Mouse (Mus musculus) adrenal gland (tissue): ENCODE data around the gene Ttc28.

Source experiments
- intact Hi-C: fragments of 180-260 bp; cut with DNase I; formaldehyde crosslinking; loops from one replicate; pipeline ENCODE4 v1.15.1; 2025

Gene Ttc28

GRCm38 (mm10) chr5:111197727-111198126, 318.1 kb downstream of the Ttc28 start:
- intact Hi-C loops: no loop called here

DNA sequence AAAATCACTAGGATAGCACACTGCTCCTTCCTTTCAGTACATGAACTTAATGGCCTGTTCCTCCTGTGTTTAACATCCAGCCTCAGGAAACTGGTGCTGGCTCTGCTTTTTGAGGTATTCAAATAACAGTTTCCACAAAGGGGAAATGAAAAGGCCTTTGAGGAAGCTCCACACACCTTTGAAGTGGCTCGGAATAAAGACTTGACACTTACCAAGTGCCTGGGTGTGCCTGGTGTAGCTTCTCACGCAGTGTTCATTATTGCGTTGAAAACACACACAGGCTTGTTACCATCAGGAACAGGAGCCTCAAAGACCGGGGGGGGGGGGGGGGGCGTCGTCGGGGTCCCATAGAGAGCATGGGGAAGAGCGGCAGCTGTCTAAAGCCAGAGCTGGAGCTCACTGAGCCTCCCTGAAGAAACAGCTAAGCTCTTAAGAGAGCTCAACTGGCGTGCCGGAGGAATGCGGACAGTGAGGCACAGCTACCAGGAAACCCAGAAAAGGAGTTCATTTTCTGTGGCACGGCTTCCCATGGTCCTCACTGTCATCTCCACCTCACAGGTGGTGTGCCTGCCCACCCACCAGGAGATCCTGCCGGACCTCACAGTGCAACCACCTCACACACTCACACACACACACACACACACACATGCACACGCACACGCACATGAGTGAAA, 320.7 kb downstream of the Ttc28 start:
- intact Hi-C loops: no loop called here

DNA sequence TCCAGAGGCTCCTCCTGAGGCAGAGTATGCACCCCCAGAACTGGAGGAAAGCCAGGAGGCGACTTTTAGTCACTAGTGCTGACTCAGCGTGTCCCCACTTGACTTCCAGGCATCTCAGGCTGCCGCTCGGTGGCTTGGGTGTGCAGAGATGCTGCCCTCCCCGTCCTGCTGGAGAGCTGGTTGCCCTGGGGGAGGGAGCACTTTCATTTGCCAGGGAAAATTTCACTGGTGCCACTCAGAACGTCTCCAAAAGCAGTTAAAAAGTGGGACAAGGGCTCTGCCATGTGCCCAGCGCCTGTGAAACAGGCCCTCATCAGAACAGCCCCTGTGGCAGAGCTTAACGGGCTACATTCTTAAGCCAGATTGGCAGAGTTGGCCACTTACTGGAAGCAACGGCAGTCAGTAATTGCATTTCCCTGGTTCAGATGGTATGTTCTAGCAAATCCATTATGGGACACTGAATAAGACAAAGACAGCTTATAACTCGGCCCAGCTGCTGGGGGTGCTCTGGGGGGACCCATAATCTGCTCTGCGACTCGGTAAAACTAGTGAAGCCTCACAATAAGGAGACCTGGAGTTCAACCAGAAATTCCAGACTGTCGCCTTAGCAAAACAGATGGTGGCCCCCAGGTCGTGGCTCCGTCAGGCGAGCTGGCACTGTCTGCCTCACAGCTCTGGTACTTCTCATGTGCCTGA, 321.5 kb downstream of the Ttc28 start:
- intact Hi-C loops: no loop called here

- intact Hi-C loops: no loop called here
Measured at GRCm38 (mm10) chr5:111204221-111204620, 324.6 kb downstream of the Ttc28 start.

- intact Hi-C loops: loop anchor here (5.0 kb wide), 1 partner anchor 52 kb away; no protein-coding TSS in a partner anchor
Measured at GRCm38 (mm10) chr5:111204976-111205586, 325.5 kb downstream of the Ttc28 start.

DNA sequence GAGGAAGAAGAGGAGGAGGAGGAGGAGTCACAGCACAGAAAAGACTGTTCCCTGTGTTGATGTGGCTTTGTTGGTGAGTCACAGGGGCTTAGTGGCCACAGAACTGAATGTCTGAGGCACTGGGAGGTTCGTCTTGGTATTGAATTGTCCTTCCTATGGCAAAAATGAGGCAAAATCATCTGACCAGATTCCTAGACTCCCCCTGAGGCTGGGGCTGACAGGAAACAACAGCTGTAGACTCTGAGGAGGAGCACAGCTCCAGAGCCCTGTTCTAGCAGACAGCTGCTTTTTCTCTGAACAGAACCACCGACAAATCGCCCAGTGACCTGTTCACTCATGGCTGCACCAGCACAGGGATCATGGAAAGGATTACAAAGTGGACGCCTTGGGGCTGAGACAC, 326.2 kb downstream of the Ttc28 start:
- intact Hi-C loops: loop anchor here (5.0 kb wide), 1 partner anchor 51 kb away; no protein-coding TSS in a partner anchor

GRCm38 (mm10) chr5:111207924-111208659, 328.5 kb downstream of the Ttc28 start:
- intact Hi-C loops: loop anchor here (5.0 kb wide), 1 partner anchor 49 kb away; no protein-coding TSS in a partner anchor

- intact Hi-C loops: loop anchor here (5.0 kb wide), 1 partner anchor 49 kb away; no protein-coding TSS in a partner anchor
Measured at GRCm38 (mm10) chr5:111208660-111208969, 329.0 kb downstream of the Ttc28 start.

DNA sequence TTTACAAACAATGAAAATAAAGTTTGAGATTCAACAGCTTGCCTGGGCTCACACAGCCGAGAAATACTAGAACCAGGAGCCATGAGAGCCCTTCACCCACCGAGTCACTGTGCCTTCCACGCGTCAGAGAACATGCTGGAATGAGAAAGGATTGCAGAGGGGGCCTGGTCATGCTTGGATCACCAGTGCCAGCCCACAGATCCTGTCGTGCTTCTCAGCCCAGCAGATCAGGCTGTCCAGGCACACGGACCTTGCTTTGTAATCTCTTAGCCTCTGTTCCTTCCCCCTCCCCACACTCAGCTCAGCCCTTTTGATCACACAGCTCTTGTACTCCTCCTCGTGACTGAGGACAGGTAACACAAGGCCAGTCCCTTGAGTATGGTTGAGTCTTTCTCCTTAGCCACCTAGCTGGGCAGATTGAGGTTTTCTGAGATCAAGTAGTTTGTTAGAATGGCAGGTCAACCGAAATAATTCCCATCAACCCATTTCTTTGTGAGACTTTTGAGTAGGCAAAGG, 334.4 kb downstream of the Ttc28 start:
- intact Hi-C loops: no loop called here

DNA sequence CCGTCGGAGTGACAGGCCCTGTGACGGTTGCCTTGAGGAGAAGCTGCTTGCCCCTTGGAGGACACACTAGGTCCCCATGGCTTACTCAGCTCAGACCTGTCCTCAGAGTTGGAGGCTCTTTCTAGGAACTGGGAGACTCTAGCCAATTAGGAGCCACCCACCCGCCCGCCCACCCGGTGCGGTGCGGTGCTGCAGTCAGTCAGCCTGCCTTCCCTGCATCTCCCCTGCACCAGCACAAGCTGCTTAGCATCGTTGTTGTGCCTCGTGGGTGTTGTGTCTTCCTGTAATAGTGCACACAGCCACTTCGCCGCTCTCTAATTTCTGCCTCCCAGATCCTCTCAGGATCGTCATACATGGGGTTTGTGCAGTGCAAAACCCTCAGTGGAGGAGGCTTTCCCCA, 335.3 kb downstream of the Ttc28 start:
- intact Hi-C loops: no loop called here

DNA sequence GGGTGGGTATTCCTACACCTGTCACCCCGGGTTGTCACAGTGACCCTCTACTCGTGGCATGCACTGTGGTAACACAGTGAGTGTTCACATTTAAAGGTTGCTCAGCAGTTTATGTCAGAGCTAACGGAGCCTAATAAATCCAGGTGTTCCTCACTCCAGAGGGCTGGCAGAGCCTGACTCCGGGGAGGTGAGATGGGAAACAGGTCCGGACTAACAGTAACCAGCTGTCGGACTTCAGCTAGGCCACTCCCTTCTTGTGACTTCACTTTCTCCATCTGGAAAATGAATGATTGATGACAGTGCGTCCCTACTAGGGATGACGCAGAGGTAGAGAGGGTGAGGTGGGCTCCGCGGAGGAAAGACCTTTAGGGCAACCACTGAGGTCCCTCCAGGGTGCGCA, 336.1 kb downstream of the Ttc28 start:
- intact Hi-C loops: no loop called here

DNA sequence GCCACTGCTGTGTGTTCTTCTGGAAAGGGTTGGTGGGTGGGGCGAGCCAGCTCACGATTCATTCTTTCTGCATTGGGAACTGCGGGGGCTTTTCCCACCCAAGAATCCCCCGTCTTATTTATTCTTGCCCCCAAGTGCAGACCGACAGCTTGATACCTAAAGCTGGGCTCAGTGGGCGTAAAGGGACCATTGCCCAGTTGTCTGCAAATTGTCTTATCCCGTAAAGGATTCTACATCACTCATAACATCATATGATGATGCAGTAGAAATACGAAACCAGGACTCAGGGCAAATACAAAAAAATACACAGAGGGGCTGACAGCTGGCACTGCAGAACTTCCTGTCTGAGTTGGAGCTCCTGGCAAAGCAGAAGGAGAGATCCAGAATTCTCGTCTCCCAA, 336.6 kb downstream of the Ttc28 start:
- intact Hi-C loops: no loop called here

GRCm38 (mm10) chr5:111217447-111218110, 338.0 kb downstream of the Ttc28 start:
- intact Hi-C loops: no loop called here

DNA sequence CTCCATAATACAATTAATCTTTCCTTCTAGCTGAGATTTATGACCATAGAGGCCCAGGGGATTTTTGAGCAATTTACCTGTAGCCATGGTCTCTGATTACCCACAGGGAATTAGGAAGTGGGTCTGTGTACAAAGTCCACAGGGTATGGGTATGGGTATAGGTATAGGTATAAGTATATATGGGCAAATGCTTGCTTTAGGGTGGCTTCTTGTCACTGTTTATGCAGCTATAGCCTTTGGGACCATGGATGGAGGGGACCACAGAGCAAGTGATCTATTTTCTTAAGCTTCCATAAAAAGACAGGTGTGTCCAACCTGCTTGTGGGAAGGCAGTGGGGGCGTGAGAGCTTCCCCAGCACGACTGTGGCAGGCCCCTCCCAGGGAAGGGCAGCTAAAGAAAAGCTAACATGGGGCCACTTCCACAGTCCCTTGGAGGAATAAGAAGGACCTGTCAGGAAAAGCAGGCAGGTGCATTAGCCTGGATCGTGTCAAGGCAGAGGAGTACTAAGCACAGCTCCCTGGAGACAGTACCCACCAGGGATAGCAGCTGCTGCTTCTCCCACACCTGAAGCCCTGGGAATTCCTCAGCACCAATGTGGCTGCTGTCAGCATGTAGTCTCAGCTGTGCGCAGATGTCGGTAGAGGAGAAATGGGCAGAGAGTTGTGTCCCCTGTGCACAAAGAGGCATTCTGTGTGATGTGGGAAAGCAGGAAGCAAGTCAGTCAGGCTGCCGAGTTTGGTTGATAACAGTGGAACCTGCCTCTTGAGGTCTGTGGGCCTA, 338.7 kb downstream of the Ttc28 start:
- intact Hi-C loops: no loop called here

GRCm38 (mm10) chr5:111218998-111219397, 339.4 kb downstream of the Ttc28 start:
- intact Hi-C loops: no loop called here

GRCm38 (mm10) chr5:111220679-111221380, 341.2 kb downstream of the Ttc28 start:
- intact Hi-C loops: no loop called here

- intact Hi-C loops: no loop called here
Measured at GRCm38 (mm10) chr5:111222820-111223219, 343.2 kb downstream of the Ttc28 start.

- intact Hi-C loops: no loop called here
Measured at GRCm38 (mm10) chr5:111225306-111225705, 345.7 kb downstream of the Ttc28 start.

DNA sequence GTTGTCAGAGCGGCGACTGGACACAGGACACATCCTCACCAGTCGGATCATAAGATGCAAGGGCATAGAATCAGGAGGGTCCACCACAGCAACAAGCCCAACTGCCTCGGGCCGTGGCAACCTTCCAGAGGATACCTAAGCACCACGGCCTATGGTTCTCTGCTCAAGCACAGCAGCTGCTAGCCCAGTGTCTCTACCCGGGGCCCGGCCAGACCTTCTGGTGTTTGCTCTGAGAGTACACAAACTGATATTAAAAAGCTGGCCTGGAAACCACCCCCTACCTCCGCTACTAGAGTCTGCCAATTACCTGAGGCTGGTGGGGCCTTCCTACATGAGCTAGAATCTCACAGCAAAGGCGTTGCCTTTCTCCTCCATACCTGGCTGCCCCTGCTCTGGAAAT, 346.9 kb downstream of the Ttc28 start:
- intact Hi-C loops: no loop called here

GRCm38 (mm10) chr5:111227850-111228249, 348.2 kb downstream of the Ttc28 start:
- intact Hi-C loops: no loop called here
